Mouse (Mus musculus) right cerebral cortex, postnatal 10 days (tissue): ENCODE results near the gene Ugt1a6b.

Experiments used
- DNase-seq, 2 experiments: peaks; one replicate each; pipeline ENCODE4 v3.0.0; 2021; ENCODE audit warnings: low spot score in 2 of 2

Gene Ugt1a6b

GRCm38 (mm10) chr1:88261706-88262105 is 158.7 kb downstream of the Ugt1a6b start:
- DNase-seq = peak in 1 of 2 experiments; percentile 31

DNA sequence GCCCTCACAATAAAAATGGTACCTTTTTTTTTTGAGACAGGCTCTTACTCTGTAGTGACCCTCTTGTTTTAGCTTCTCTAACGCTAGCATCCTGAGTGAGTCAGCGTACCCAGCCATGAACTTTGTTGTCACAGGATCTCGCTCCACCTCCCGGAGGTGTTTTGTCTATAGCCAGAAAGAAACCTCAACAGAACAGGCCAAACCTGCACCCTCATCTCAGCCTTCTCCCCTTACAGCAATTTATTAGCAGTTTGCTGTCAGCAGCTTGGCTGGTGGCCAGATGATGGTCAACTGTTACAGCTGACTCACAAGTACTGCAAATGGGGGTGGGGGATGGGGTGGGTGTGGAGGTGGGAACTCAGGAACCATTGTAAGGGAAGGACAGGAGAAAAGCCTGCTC is 159.2 kb downstream of the Ugt1a6b start:
- peak in 1 of 2 experiments; percentile 72 for DNase-seq

GRCm38 (mm10) chr1:88262961-88263360 is 159.9 kb downstream of the Ugt1a6b start:
- peak in 1 of 2 experiments; percentile 39 for DNase-seq

- DNase-seq = peak in 1 of 2 experiments; percentile 27
Measured at GRCm38 (mm10) chr1:88263778-88264177, 160.7 kb downstream of the Ugt1a6b start.

DNA sequence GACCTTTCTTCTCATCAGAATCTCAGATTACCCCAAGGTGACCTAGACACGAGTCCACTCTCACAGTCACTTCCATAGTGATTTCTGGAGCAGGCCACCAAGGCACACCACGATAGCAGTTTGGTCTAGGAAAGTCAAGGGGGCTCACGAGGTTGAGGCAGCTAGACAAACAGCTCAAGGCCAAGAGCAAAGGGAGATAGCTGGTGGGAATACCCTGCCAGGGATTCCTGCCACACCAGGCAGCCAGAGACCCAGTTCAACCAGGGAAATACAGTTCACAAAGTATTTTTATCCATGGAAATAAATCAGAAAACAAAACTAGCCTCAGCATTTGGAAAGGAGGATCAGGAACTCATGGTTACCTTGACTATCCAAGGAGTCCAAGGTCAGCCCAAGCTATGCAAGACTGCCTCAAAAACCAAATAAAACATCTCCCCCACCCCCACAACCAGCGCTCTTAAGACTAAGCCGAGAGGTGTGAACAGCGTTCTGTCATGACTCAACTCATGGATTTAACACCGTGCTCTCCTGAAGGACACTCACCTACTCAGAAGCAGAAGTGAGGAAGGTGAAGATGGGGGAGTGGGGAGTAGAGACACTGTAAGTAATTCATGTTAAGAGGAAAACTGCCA is 161.3 kb downstream of the Ugt1a6b start:
- no peak for DNase-seq

GRCm38 (mm10) chr1:88264869-88265240 is 161.8 kb downstream of the Ugt1a6b start:
- DNase-seq = peak in 1 of 2 experiments; percentile 56

DNA sequence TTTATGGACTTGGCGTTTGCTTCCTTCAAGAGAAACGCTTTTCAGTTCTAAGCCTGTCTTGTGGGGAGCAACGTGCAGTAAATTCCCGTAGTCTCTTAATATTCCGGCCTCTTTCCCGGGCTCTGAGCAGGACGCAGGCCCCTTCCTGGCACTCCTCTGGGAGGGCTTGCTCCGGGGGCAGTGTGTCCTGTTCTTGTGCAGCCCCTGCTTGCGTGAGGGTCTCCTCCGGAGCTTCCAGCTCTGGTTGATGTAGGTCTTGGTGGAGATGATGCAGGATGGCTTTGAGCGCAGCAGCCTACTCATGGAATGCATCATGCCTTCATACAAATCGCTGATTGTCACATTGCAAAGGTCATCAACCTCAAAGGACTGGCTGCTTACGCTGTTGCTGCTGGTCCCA is 163.1 kb downstream of the Ugt1a6b start:
- DNase-seq = no peak

GRCm38 (mm10) chr1:88267489-88267888 is 164.4 kb downstream of the Ugt1a6b start:
- DNase-seq = no peak

- DNase-seq = no peak
Measured at GRCm38 (mm10) chr1:88268070-88268469, 165.0 kb downstream of the Ugt1a6b start.
